Mouse (Mus musculus) intestine, embryonic 14.5 days (tissue): ENCODE results near the gene Fsd1l. TPM values are rescaled to one million over a fixed set of nuclear protein-coding genes. Genes with fewer than 3 reads are reported as not detected.

Source experiments
- ATAC-seq: fragments of 200-750 bp; cut with Nextera tagmentation; replicated peaks from 2 replicates; pipeline ENCODE4 v1.8.0; 2017; ENCODE audit warnings: low read depth, moderate number of reproducible peaks, moderate TSS enrichment, moderate library complexity; ENCODE audit not compliant: low FRiP score, low TSS enrichment
- DNase-seq: peaks from one replicate; pipeline ENCODE4 v3.0.0-alpha.2; 2018; ENCODE audit warnings: low spot score
- H3K27ac ChIP-seq: fragments of 300-500 bp; sonication (generic); 2 replicates; pipeline ENCODE4 v1.5.1; 2014; ENCODE audit warnings: low read depth, mild to moderate bottlenecking, control low read depth
- H3K27me3 ChIP-seq: fragments of 300-500 bp; sonication (generic); replicated peaks from 2 replicates; pipeline ENCODE4 v1.6.1; 2014; ENCODE audit warnings: low read length, control low read depth; ENCODE audit not compliant: control insufficient read depth, insufficient read depth
- H3K36me3 ChIP-seq: fragments of 300-500 bp; sonication (generic); 2 replicates; pipeline ENCODE4 v1.6.1; 2014; ENCODE audit warnings: low read length, control low read depth; ENCODE audit not compliant: control insufficient read depth, insufficient read depth
- H3K4me1 ChIP-seq: fragments of 300-500 bp; sonication (generic); replicated peaks from 2 replicates; pipeline ENCODE4 v1.6.1; 2014; ENCODE audit warnings: low read length, control low read depth, mixed read lengths; ENCODE audit not compliant: control insufficient read depth, insufficient read depth
- H3K4me2 ChIP-seq: fragments of 300-500 bp; sonication (generic); 2 replicates; pipeline ENCODE4 v1.6.1; 2014; ENCODE audit warnings: low read length
- H3K4me3 ChIP-seq: fragments of 300-500 bp; sonication (generic); 2 replicates; pipeline ENCODE4 v1.5.1; 2014; ENCODE audit warnings: low read depth, low read length, control low read depth, mixed read lengths
- H3K9ac ChIP-seq: fragments of 300-500 bp; sonication (generic); 2 replicates; pipeline ENCODE4 v1.6.1; 2014; ENCODE audit warnings: mild to moderate bottlenecking, low read length
- H3K9me3 ChIP-seq: fragments of 300-500 bp; sonication (generic); 2 replicates; pipeline ENCODE4 v1.6.1; 2016; ENCODE audit warnings: low read length, control low read depth; ENCODE audit not compliant: control insufficient read depth
- WGBS: fragments of 180-500 bp; shearing (Covaris S2); extraction: QIAGEN DNeasy Blood & Tissue Kit; methylation state at CpG from one replicate; pipeline ENCODE4 v1.1.7; 2014; 5-methylcytosine and 5-hydroxymethylcytosine counted together
- polyA plus RNA-seq: library from polyadenylated mRNA; unstranded; fragments of >200 nt; fragmentation: Nextera tagmentation; extraction: Ambion mirVana; gene quantifications from 2 replicates; pipeline ENCODE4 v1.2.1, GENCODE M21; 2014

The Fsd1l gene
- polyA plus RNA-seq, 1 experiment from 2014 or later, result 15.0 TPM

DNA sequence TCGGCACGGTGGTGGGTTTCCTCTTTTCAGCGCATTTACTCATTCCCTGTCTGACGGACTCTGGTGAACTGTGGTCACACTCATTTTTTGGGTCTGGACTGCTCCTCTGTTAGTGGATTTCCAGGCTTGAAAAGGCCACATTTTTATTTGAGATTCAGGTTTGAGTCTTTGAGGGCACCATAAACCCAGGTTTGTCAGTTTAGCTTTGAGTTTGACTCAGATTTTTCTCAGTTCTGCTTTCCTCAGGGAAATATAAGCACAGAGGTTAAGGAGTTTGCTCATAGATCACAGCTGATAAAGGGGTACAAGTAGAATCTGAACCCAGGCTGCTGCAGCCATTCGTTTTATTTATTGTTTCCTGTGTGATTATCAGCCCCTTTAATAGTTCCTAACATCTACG is 10.2 kb upstream of the Fsd1l start:
- Histone ChIP-seq H3K9me3 (no peaks in the 10 kb centered on the region), H3K4me3 (no peak overlapping the region), H3K9ac (no peak overlapping the region), H3K36me3 (no peaks in the 10 kb centered on the region), H3K27ac (no peak overlapping the region), H3K4me1 (peaks cover 4% of the 10 kb centered on the region; the same call in 1 of the 2 replicates), H3K4me2 (no peak overlapping the region), H3K27me3 (no peaks in the 10 kb centered on the region)
- no peak for DNase-seq
- 37% methylated on average over 6 of the region's 6 CpGs for WGBS
- no peak for ATAC-seq

DNA sequence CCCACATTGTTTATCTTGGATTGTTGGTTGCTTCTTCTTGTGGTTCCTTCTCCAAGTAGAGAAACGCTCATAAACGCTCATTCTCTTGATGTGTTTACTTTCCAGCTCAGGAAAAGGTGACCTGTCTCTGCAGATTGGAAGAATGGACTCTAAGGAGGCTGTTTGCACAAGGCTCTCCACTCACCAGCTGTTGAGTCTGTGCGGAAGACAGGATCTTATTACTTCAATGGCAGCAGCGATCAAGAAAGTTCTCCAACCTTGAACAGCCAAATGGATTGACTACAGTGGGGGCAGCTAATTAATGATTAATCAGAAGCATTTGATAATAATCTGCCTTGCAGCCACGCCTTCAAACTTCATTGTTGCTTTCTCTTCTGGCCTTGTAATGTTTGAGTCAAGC is 9.8 kb upstream of the Fsd1l start:
- no peaks in the 10 kb centered on the region for H3K27me3 ChIP-seq
- no peaks in the 10 kb centered on the region for H3K36me3 ChIP-seq
- no peaks in the 10 kb centered on the region for H3K9me3 ChIP-seq
- no peak overlapping the region for H3K9ac ChIP-seq
- WGBS, result 35% methylated on average over 5 of the region's 5 CpGs
- DNase-seq (no peak), ATAC-seq (peak; percentile 41; the same call in 1 of the 2 replicates)
- H3K27ac ChIP-seq, result no peak overlapping the region
- no peak overlapping the region for H3K4me2 ChIP-seq
- H3K4me1 ChIP-seq, result peaks cover 4% of the 10 kb centered on the region; the same call in 1 of the 2 replicates
- no peak overlapping the region for H3K4me3 ChIP-seq

DNA sequence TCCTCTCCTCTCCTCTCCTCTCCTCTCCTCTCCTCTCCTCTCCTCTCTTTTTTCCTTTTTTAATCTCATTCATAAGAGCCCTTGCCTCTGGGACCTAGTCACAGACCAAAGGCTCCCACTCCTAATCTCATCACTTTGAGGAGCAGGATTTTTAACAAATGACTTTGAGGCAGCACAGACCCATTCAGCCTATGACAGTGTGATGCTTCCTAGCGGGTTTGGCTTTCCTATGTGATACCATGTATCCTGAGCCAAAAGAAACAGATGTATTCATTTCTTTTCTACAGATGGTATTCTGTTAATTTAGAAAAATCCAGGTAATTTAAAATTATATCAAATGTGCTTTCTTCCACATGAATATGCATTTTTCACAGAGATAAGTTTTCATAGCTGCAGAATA is 7.6 kb upstream of the Fsd1l start:
- no peak overlapping the region for H3K4me3 ChIP-seq
- no peak overlapping the region for H3K27ac ChIP-seq
- no peak overlapping the region for H3K4me2 ChIP-seq
- peaks cover 4% of the 10 kb centered on the region; the same call in 1 of the 2 replicates for H3K4me1 ChIP-seq
- no peaks in the 10 kb centered on the region for H3K9me3 ChIP-seq
- DNase-seq, result no peak
- ATAC-seq, result no peak
- H3K36me3 ChIP-seq, result no peaks in the 10 kb centered on the region
- no peaks in the 10 kb centered on the region for H3K27me3 ChIP-seq
- WGBS, result 83% methylated on average over 1 of the region's 1 CpGs
- no peak overlapping the region for H3K9ac ChIP-seq

DNA sequence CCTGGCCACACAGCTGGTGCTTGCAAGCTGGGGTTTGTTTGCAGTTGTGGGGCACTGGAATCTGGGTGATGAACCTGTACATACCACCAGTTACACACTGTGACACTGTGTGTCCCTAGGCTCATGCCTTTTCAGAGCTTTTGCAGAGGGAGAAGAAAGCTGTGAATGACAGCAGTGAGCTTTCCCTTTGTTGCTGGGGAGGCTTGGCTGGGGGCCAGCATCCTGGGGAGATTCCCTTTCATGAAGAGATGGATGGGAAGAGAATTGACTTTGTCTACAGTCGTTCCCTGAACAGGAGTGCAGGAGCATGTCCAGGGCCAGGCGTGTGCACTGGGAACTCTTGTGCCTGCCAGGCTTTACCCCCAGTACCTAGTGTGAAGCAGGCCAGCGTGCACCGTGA is 6.5 kb upstream of the Fsd1l start:
- Histone ChIP-seq H3K27ac (no peak overlapping the region), H3K9ac (no peak overlapping the region), H3K9me3 (no peaks in the 10 kb centered on the region), H3K4me2 (no peak overlapping the region), H3K4me3 (no peak overlapping the region), H3K4me1 (peaks cover 4% of the 10 kb centered on the region; the same call in 1 of the 2 replicates), H3K27me3 (no peaks in the 10 kb centered on the region), H3K36me3 (no peaks in the 10 kb centered on the region)
- no peak for ATAC-seq
- no peak for DNase-seq
- 51% methylated on average over 4 of the region's 4 CpGs for WGBS

DNA sequence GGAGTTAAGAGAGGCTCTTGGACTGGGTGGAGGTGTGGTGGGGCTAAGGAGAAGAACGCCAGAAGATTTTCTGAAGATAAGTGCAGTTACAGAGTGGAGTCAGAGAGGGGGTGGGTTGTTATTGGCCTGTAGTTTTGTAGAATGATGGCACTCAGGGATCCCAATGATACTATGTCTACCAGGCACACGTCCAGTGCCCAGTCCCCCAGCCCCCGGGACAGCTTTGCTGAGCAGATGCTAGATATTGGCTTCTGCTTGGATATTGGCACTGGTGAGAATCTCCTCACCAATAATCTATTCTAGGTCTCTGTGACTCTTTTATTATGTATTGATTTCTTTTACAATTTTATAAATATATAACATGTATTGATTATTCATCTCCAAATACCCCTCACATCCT is 6.0 kb upstream of the Fsd1l start:
- 85% methylated on average over 3 of the region's 3 CpGs for WGBS
- H3K4me2 ChIP-seq, result no peak overlapping the region

DNA sequence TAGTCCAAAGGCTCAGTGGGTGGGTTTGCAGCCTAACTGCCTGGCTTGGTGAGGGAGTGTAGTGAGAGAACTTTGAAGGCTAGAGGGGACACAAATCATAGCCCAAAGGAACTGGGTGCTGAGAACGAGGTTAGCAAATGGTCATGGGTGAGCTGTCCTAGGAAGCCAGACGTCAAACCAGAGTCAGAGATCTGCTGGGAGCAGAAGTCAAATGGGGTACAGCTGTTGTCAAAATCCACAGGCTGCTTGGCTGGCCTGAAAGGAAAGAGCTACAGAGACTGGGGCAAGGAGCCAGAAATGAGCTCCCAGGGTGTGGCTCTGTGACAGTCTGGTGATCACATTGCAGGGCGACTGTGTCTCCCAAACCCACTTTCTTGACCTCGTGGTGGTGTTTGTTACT is 2.3 kb upstream of the Fsd1l start:
- H3K27ac ChIP-seq, result no peak overlapping the region
- ATAC-seq (no peak), DNase-seq (no peak)
- H3K36me3 ChIP-seq, result no peaks in the 10 kb centered on the region
- no peak overlapping the region for H3K4me3 ChIP-seq
- no peak overlapping the region for H3K9ac ChIP-seq
- WGBS, result 49% methylated on average over 4 of the region's 4 CpGs
- peaks cover 3% of the 10 kb centered on the region; the same call in 1 of the 2 replicates for H3K4me1 ChIP-seq
- no peaks in the 10 kb centered on the region for H3K27me3 ChIP-seq
- H3K4me2 ChIP-seq, result no peak overlapping the region
- H3K9me3 ChIP-seq, result no peaks in the 10 kb centered on the region

More for the DNA sequence above, 6.0 kb upstream of the Fsd1l start:
- Histone ChIP-seq H3K27ac (no peak overlapping the region), H3K27me3 (no peaks in the 10 kb centered on the region), H3K4me3 (no peak overlapping the region), H3K9ac (no peak overlapping the region), H3K9me3 (no peaks in the 10 kb centered on the region), H3K4me1 (peaks cover 4% of the 10 kb centered on the region; the same call in 1 of the 2 replicates), H3K36me3 (no peaks in the 10 kb centered on the region)
- ATAC-seq, result no peak
- DNase-seq, result peak; percentile 21

DNA sequence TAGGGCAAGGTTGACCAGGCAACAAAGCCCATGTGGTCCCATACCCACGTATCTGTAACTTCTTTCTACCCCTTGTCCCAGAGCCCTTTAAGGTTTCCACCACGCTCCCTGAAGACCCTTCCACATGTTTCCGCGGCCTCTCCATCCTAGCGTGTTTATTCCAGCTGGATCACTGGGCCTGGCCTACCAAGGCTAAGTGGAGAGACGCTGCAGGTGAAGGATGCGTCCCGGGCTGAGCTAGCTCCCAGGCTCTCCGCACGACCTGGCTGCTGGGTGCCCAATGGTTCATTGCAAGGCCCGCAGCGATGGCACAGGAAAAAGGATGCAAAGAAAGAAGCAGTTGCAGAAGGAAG is 332 bp upstream of the Fsd1l start:
- peak overlapping the region; percentile 70; the same call in 1 of the 2 replicates for H3K27ac ChIP-seq
- WGBS, result 5% methylated on average over 12 of the region's 12 CpGs
- DNase-seq (no peak), ATAC-seq (peak; percentile 56)
- H3K9me3 ChIP-seq, result no peaks in the 10 kb centered on the region
- H3K27me3 ChIP-seq, result no peaks in the 10 kb centered on the region
- peak overlapping the region; percentile 76 for H3K4me3 ChIP-seq
- H3K4me1 ChIP-seq, result peaks cover 3% of the 10 kb centered on the region; the same call in 1 of the 2 replicates
- H3K4me2 ChIP-seq, result peak overlapping the region; percentile 73
- no peaks in the 10 kb centered on the region for H3K36me3 ChIP-seq
- peak overlapping the region; percentile 80 for H3K9ac ChIP-seq

DNA sequence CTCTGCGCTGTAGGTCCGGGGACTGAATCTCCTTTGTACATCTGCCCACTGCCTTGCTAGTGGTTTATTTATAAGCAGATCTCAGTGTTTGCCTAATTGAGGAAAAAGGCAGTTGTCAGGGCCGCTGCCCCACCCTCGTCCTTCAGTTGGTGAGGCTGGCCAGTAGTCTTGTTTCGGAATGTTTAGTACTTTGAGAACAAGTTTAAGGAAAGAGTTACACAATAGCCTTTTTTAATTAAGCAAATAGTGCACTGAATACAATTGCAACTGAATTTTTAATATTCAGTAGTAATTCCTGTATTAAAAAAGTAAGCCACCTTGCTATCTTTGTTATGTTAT is 709 bp downstream of the Fsd1l start:
- Histone ChIP-seq H3K36me3 (no peaks in the 10 kb centered on the region), H3K9me3 (no peaks in the 10 kb centered on the region), H3K9ac (peak overlapping the region; percentile 80), H3K4me3 (peak overlapping the region; percentile 76), H3K4me1 (peaks cover 3% of the 10 kb centered on the region; the same call in 1 of the 2 replicates), H3K4me2 (peak overlapping the region; percentile 73), H3K27ac (peak overlapping the region; percentile 70; the same call in 1 of the 2 replicates), H3K27me3 (no peaks in the 10 kb centered on the region)
- DNase-seq, result no peak
- ATAC-seq, result no peak
- 0% methylated on average over 5 of the region's 5 CpGs for WGBS

DNA sequence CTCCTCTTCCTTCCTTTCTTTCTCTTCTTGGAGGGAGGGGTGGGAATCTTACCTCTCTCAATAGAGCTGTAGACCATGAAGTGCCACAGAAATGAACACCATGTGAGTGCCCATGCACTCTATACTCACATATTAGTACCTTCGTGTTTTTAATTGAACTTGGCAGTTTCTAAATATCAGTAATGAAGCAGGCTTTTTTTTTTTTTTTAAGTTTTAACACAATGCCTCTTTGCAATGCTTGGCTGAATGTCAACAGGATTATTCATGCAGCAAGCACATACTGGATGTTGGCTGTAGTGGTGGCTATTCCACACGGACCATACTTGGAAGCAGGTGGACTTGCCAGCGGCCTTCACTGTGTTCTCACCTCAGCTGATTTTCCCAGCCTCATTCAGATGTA is 4.1 kb downstream of the Fsd1l start:
- DNase-seq, result peak; percentile 12
- Histone ChIP-seq H3K4me1 (peaks cover 3% of the 10 kb centered on the region; the same call in 1 of the 2 replicates), H3K9ac (no peak overlapping the region), H3K36me3 (0 out of 2 replicates have a peak, but pooled peaks cover 3% of the 10 kb centered on the region), H3K27me3 (no peaks in the 10 kb centered on the region), H3K9me3 (no peaks in the 10 kb centered on the region), H3K4me2 (no peak overlapping the region), H3K4me3 (no peak overlapping the region), H3K27ac (no peak overlapping the region)
- 87% methylated on average over 3 of the region's 3 CpGs for whole genome bisulfite sequencing
- no peak for ATAC-seq
